In genomic region chr11:94425656-94426055, GRCm38 (mm10) we compare ENCODE assay signal across 26 mouse cellular contexts. TPM values are rescaled to one million over a fixed set of nuclear protein-coding genes. Genes with fewer than 3 reads are reported as not detected.
DNase-seq lines count a peak whose midpoint lies in the region; ATAC-seq and TF ChIP-seq lines count a peak whose summit lies in the region.
"Had no signal": no experiment of that assay in that cellular context is flagged by ENCODE, and none has a peak within 500 bp of the region (broad histone marks: within the 10 kb centered on the region; RNA-seq: fewer than 3 reads in every experiment).

No protein-coding gene starts in this region.

- no peak for TF ChIP-seq CTCF in intestine, postnatal 0 days (IDR thresholded peaks at IDR 0.05; ENCODE audit: low read depth)

- H3K4me3 ChIP-seq in forebrain, embryonic 12.5 days (replicated peaks): no peak overlapping the region
- H3K4me3 ChIP-seq in forebrain, embryonic 10.5 days: no peak overlapping the region
- no peak overlapping the region for H3K4me3 ChIP-seq in intestine, embryonic 16.5 days (ENCODE audit: low read length)
- no peak overlapping the region for H3K4me3 ChIP-seq in intestine, postnatal 0 days (ENCODE audit: low read depth, low read length)
- H3K4me3 ChIP-seq in midbrain, embryonic 10.5 days: no peak overlapping the region
- no peak overlapping the region for H3K4me3 ChIP-seq in midbrain, embryonic 13.5 days (replicated peaks)
- H3K4me3 ChIP-seq in limb, embryonic 12.5 days (replicated peaks): no peak overlapping the region
- H3K4me3 ChIP-seq: embryonic facial prominence, embryonic 12.5 days had no signal

- no peak for ATAC-seq in forebrain, embryonic 12.5 days (ENCODE audit: low FRiP score)
- ATAC-seq in intestine, embryonic 16.5 days: no peak
- ATAC-seq in intestine, postnatal 0 days: no peak
- ATAC-seq in midbrain, embryonic 13.5 days: no peak
- ATAC-seq in limb, embryonic 12.5 days (ENCODE audit: insufficient number of reproducible peaks, insufficient read depth, low FRiP score, low TSS enrichment, low read depth): no peak
- ATAC-seq: activated CD4-positive, CD25-positive, alpha-beta regulatory T cell, adult 4 months; forebrain, embryonic 14.5 days; hindbrain, postnatal 0 days; lung, postnatal 0 days had no signal

- H3K36me3 ChIP-seq in forebrain, embryonic 12.5 days (replicated peaks): peaks cover 7% of the 10 kb centered on the region
- H3K36me3 ChIP-seq in forebrain, embryonic 10.5 days (replicated peaks): peaks cover 75% of the 10 kb centered on the region
- H3K36me3 ChIP-seq in intestine, embryonic 16.5 days (ENCODE audit: control insufficient read depth, insufficient read depth, low read length): no peaks in the 10 kb centered on the region
- no peaks in the 10 kb centered on the region for H3K36me3 ChIP-seq in intestine, postnatal 0 days (ENCODE audit: control insufficient read depth, insufficient read depth)
- peaks cover 78% of the 10 kb centered on the region for H3K36me3 ChIP-seq in midbrain, embryonic 10.5 days
- peaks cover 38% of the 10 kb centered on the region for H3K36me3 ChIP-seq in midbrain, embryonic 13.5 days
- peaks cover 87% of the 10 kb centered on the region for H3K36me3 ChIP-seq in limb, embryonic 12.5 days

- H3K27ac ChIP-seq in forebrain, embryonic 12.5 days: 0 out of 2 replicates have a peak overlapping the region, but pooled peaks have one; percentile 19
- no peak overlapping the region for H3K27ac ChIP-seq in forebrain, embryonic 10.5 days
- no peak overlapping the region for H3K27ac ChIP-seq in intestine, embryonic 16.5 days (ENCODE audit: low read length)
- no peak overlapping the region for H3K27ac ChIP-seq in intestine, postnatal 0 days (ENCODE audit: low read depth, low read length)
- H3K27ac ChIP-seq in midbrain, embryonic 10.5 days (replicated peaks): 0 out of 2 replicates have a peak overlapping the region, but pooled peaks have one; percentile 5
- H3K27ac ChIP-seq in midbrain, embryonic 13.5 days: no peak overlapping the region
- 0 out of 2 replicates have a peak overlapping the region, but pooled peaks have one; percentile 9 for H3K27ac ChIP-seq in limb, embryonic 12.5 days
- H3K27ac ChIP-seq: embryonic facial prominence, embryonic 12.5 days; hindbrain, postnatal 0 days; kidney, postnatal 0 days; macrophage had no signal

- no peaks in the 10 kb centered on the region for H3K27me3 ChIP-seq in forebrain, embryonic 12.5 days
- peaks cover 27% of the 10 kb centered on the region for H3K27me3 ChIP-seq in forebrain, embryonic 10.5 days (ENCODE audit: poor library complexity, severe bottlenecking)
- no peaks in the 10 kb centered on the region for H3K27me3 ChIP-seq in intestine, embryonic 16.5 days (replicated peaks; ENCODE audit: control insufficient read depth, insufficient read depth, low read length)
- no peaks in the 10 kb centered on the region for H3K27me3 ChIP-seq in intestine, postnatal 0 days (replicated peaks; ENCODE audit: control insufficient read depth, insufficient read depth, low read length)
- no peaks in the 10 kb centered on the region; the same call in none of the 2 replicates for H3K27me3 ChIP-seq in midbrain, embryonic 10.5 days (ENCODE audit: low read depth, poor library complexity, severe bottlenecking)
- no peaks in the 10 kb centered on the region for H3K27me3 ChIP-seq in midbrain, embryonic 13.5 days
- H3K27me3 ChIP-seq in limb, embryonic 12.5 days: no peaks in the 10 kb centered on the region; the same call in 1 of the 2 replicates

- H3K4me2 ChIP-seq in forebrain, embryonic 12.5 days: no peak overlapping the region
- H3K4me2 ChIP-seq in intestine, embryonic 16.5 days (ENCODE audit: low read depth, low read length): no peak overlapping the region
- no peak overlapping the region for H3K4me2 ChIP-seq in intestine, postnatal 0 days (replicated peaks; ENCODE audit: low read depth)
- H3K4me2 ChIP-seq in midbrain, embryonic 13.5 days (replicated peaks): no peak overlapping the region
- no peak overlapping the region for H3K4me2 ChIP-seq in limb, embryonic 12.5 days
- H3K4me2 ChIP-seq: embryonic facial prominence, embryonic 12.5 days; heart, embryonic 11.5 days; liver, embryonic 11.5 days had no signal

- no peaks in the 10 kb centered on the region for H3K9me3 ChIP-seq in forebrain, embryonic 12.5 days
- no peaks in the 10 kb centered on the region for H3K9me3 ChIP-seq in forebrain, embryonic 10.5 days
- no peaks in the 10 kb centered on the region for H3K9me3 ChIP-seq in intestine, embryonic 16.5 days (ENCODE audit: control insufficient read depth, low read length)
- no peaks in the 10 kb centered on the region for H3K9me3 ChIP-seq in intestine, postnatal 0 days (ENCODE audit: control insufficient read depth)
- no peaks in the 10 kb centered on the region for H3K9me3 ChIP-seq in midbrain, embryonic 10.5 days (replicated peaks)
- H3K9me3 ChIP-seq in midbrain, embryonic 13.5 days: no peaks in the 10 kb centered on the region
- H3K9me3 ChIP-seq in limb, embryonic 12.5 days: no peaks in the 10 kb centered on the region
- H3K9me3 ChIP-seq: embryonic facial prominence, embryonic 12.5 days had no signal

- WGBS in forebrain, embryonic 12.5 days: 81% methylated on average over 14 of the region's 14 CpGs
- WGBS in forebrain, embryonic 10.5 days: 66% methylated on average over 14 of the region's 14 CpGs
- WGBS in intestine, embryonic 16.5 days: 48% methylated on average over 14 of the region's 14 CpGs
- WGBS in intestine, postnatal 0 days: 53% methylated on average over 14 of the region's 14 CpGs
- WGBS in midbrain, embryonic 10.5 days: 69% methylated on average over 14 of the region's 14 CpGs
- WGBS in midbrain, embryonic 13.5 days: 70% methylated on average over 14 of the region's 14 CpGs
- 55% methylated on average over 14 of the region's 14 CpGs for WGBS in limb, embryonic 12.5 days

- peaks cover 52% of the 10 kb centered on the region for H3K4me1 ChIP-seq in forebrain, embryonic 12.5 days
- H3K4me1 ChIP-seq in forebrain, embryonic 10.5 days: peaks cover 64% of the 10 kb centered on the region
- H3K4me1 ChIP-seq in intestine, embryonic 16.5 days (ENCODE audit: control insufficient read depth, insufficient read depth, low read length): peaks cover 45% of the 10 kb centered on the region
- no peaks in the 10 kb centered on the region; the same call in 1 of the 2 replicates for H3K4me1 ChIP-seq in intestine, postnatal 0 days (replicated peaks; ENCODE audit: control insufficient read depth, insufficient read depth, low read length)
- peaks cover 59% of the 10 kb centered on the region for H3K4me1 ChIP-seq in midbrain, embryonic 10.5 days
- peaks cover 52% of the 10 kb centered on the region for H3K4me1 ChIP-seq in midbrain, embryonic 13.5 days (replicated peaks)
- H3K4me1 ChIP-seq in limb, embryonic 12.5 days (replicated peaks): peaks cover 74% of the 10 kb centered on the region

- no peak for DNase-seq in forebrain, embryonic 10.5 days (ENCODE audit: extremely low spot score, low spot score)
- DNase-seq in midbrain, embryonic 10.5 days (ENCODE audit: low spot score): no peak
- no peak for DNase-seq in gastrocnemius, postnatal 25 days
- DNase-seq: adrenal gland, adult 8-10 months; cerebellum, adult 18-20 months; cerebellum, postnatal 25 days; heart, adult 11 months; layer of hippocampus, adult 9-11 months; liver, postnatal 0 days; thymus, adult 2 months had no signal

- no peak overlapping the region for H3K9ac ChIP-seq in forebrain, embryonic 12.5 days
- peak overlapping the region; percentile 5; the same call in 1 of the 2 replicates for H3K9ac ChIP-seq in intestine, embryonic 16.5 days (ENCODE audit: low read depth, low read length)
- H3K9ac ChIP-seq in intestine, postnatal 0 days (ENCODE audit: low read depth, low read length): no peak overlapping the region
- no peak overlapping the region for H3K9ac ChIP-seq in midbrain, embryonic 13.5 days (replicated peaks)
- no peak overlapping the region for H3K9ac ChIP-seq in limb, embryonic 12.5 days (replicated peaks)
- H3K9ac ChIP-seq: embryonic facial prominence, embryonic 12.5 days; liver, postnatal 0 days had no signal

RNA-seq across cellular contexts. Expression of gene Abcc3, which starts 32.9 kb away (rescaled TPM):
- 0.41 and 0.49 TPM in 2 replicates for polyA plus RNA-seq in forebrain, embryonic 12.5 days (2016; fragmentation: Nextera tagmentation; extraction: Ambion mirVana)
- polyA plus RNA-seq in forebrain, embryonic 10.5 days (2016; fragmentation: Nextera tagmentation; extraction: Ambion mirVana): 0.12 and 0.22 TPM in 2 replicates
- polyA plus RNA-seq in intestine, embryonic 16.5 days (2015; fragmentation: Nextera tagmentation; extraction: Ambion mirVana): 2.5 and 3.3 TPM in 2 replicates
- 3.2 and 3.9 TPM in 2 replicates for polyA plus RNA-seq in intestine, postnatal 0 days (2015; fragmentation: Nextera tagmentation; extraction: Ambion mirVana)
- polyA plus RNA-seq in midbrain, embryonic 10.5 days (2016; fragmentation: Nextera tagmentation; extraction: Ambion mirVana): 0.37 and 0.42 TPM in 2 replicates
- polyA plus RNA-seq in midbrain, embryonic 13.5 days (2015; fragmentation: Nextera tagmentation; extraction: Ambion mirVana): 0.46 and 0.90 TPM in 2 replicates
- 0.63 and 0.84 TPM in 2 replicates for polyA plus RNA-seq in limb, embryonic 12.5 days (2016; fragmentation: Nextera tagmentation; extraction: Ambion mirVana)
- under 1 TPM; 0.90 to 0.94 TPM for total RNA-seq in gastrocnemius, postnatal 25 days (2021)

RNA-seq across cellular contexts. Expression of gene Cacna1g, which starts 48.3 kb away (rescaled TPM):
- polyA plus RNA-seq in forebrain, embryonic 12.5 days (2016; fragmentation: Nextera tagmentation; extraction: Ambion mirVana): 9.6 and 12.1 TPM in 2 replicates
- polyA plus RNA-seq in forebrain, embryonic 10.5 days (2016; fragmentation: Nextera tagmentation; extraction: Ambion mirVana): 7.0 and 8.3 TPM in 2 replicates
- 4.9 and 5.4 TPM in 2 replicates for polyA plus RNA-seq in intestine, embryonic 16.5 days (2015; fragmentation: Nextera tagmentation; extraction: Ambion mirVana)
- 1.2 and 1.4 TPM in 2 replicates for polyA plus RNA-seq in intestine, postnatal 0 days (2015; fragmentation: Nextera tagmentation; extraction: Ambion mirVana)
- polyA plus RNA-seq in midbrain, embryonic 10.5 days (2016; fragmentation: Nextera tagmentation; extraction: Ambion mirVana): 8.1 and 9.1 TPM in 2 replicates
- polyA plus RNA-seq in midbrain, embryonic 13.5 days (2015; fragmentation: Nextera tagmentation; extraction: Ambion mirVana): 10.5 and 12.4 TPM in 2 replicates
- 25.5 and 26.9 TPM in 2 replicates for polyA plus RNA-seq in limb, embryonic 12.5 days (2016; fragmentation: Nextera tagmentation; extraction: Ambion mirVana)
- total RNA-seq in gastrocnemius, postnatal 25 days (2021): 1 to 10 TPM; 2.0 to 3.2 TPM
- total RNA-seq: hematopoietic stem cell, adult 5-6 weeks; neutrophil, adult 5-6 weeks had no signal
- polyA plus RNA-seq: activated CD4-positive, CD25-positive, alpha-beta regulatory T cell, adult 4 months; macrophage had no signal

Comparison
In these comparisons a context has a peak if more than half of its experiments do, and no peak if none do; other contexts are left out.
1. H3K27ac ChIP-seq: peak in forebrain, embryonic 12.5 days (single experiment), midbrain, embryonic 10.5 days (single experiment) and limb, embryonic 12.5 days (single experiment); none in forebrain, embryonic 10.5 days (single experiment), intestine, embryonic 16.5 days (single experiment), intestine, postnatal 0 days (single experiment) and midbrain, embryonic 13.5 days (single experiment).